ENCODE assay signal across 10 mouse cellular contexts in genomic region chr1:52763894-52764809, GRCm38 (mm10). TPM values are rescaled to one million over a fixed set of nuclear protein-coding genes. Genes with fewer than 3 reads are reported as not detected.
A peak's percentile ranks its signal among the peaks of the same experiment; 100 is the strongest.
DNase-seq lines count a peak whose midpoint lies in the region; ATAC-seq and TF ChIP-seq lines count a peak whose summit lies in the region.
"Had no signal": no experiment of that assay in that cellular context is flagged by ENCODE, and none has a peak within 500 bp of the region (broad histone marks: within the 10 kb centered on the region; RNA-seq: fewer than 3 reads in every experiment).

No protein-coding gene starts in this region.

- ATAC-seq in forebrain, postnatal 0 days, result peak; percentile 48; the same call in 1 of the 2 replicates
- no peak for ATAC-seq in forebrain, embryonic 12.5 days (ENCODE audit: low FRiP score)
- 0 out of 2 replicates have a peak, but pooled peaks have one; percentile 6 for ATAC-seq in embryonic facial prominence, embryonic 13.5 days (ENCODE audit: insufficient number of reproducible peaks, insufficient read depth, low FRiP score, low TSS enrichment, low read depth)
- ATAC-seq in monocyte, adult 5-6 weeks (replicated peaks; ENCODE audit: insufficient number of reproducible peaks, low FRiP score, low TSS enrichment, poor library complexity, severe bottlenecking), result 0 out of 2 replicates have a peak, but pooled peaks have one; percentile 31
- ATAC-seq: hindbrain, embryonic 16.5 days had no signal

- no peak overlapping the region for H3K4me2 ChIP-seq in forebrain, postnatal 0 days (ENCODE audit: low read depth)
- no peak overlapping the region for H3K4me2 ChIP-seq in forebrain, embryonic 12.5 days
- no peak overlapping the region for H3K4me2 ChIP-seq in embryonic facial prominence, embryonic 13.5 days

- H3K27ac ChIP-seq in forebrain, postnatal 0 days (ENCODE audit: low read depth, low read length), result no peak overlapping the region
- no peak overlapping the region for H3K27ac ChIP-seq in forebrain, embryonic 12.5 days
- H3K27ac ChIP-seq in embryonic facial prominence, embryonic 13.5 days, result no peak overlapping the region
- H3K27ac ChIP-seq: forebrain, embryonic 10.5 days had no signal

- no peak overlapping the region for H3K9ac ChIP-seq in forebrain, postnatal 0 days
- no peak overlapping the region for H3K9ac ChIP-seq in forebrain, embryonic 12.5 days
- H3K9ac ChIP-seq in embryonic facial prominence, embryonic 13.5 days, result no peak overlapping the region

- H3K4me1 ChIP-seq in forebrain, postnatal 0 days (ENCODE audit: insufficient read depth), result no peaks in the 10 kb centered on the region
- no peaks in the 10 kb centered on the region for H3K4me1 ChIP-seq in forebrain, embryonic 12.5 days
- H3K4me1 ChIP-seq in embryonic facial prominence, embryonic 13.5 days, result no peaks in the 10 kb centered on the region
- H3K4me1 ChIP-seq: forebrain, embryonic 10.5 days had no signal

- no peak overlapping the region for H3K4me3 ChIP-seq in forebrain, postnatal 0 days (ENCODE audit: low read depth, low read length)
- H3K4me3 ChIP-seq in forebrain, embryonic 12.5 days (replicated peaks), result no peak overlapping the region
- H3K4me3 ChIP-seq in embryonic facial prominence, embryonic 13.5 days, result no peak overlapping the region
- H3K4me3 ChIP-seq: forebrain, embryonic 10.5 days had no signal

- WGBS in forebrain, postnatal 0 days, result 52% methylated on average over 4 of the region's 4 CpGs
- WGBS in forebrain, embryonic 12.5 days, result 68% methylated on average over 4 of the region's 4 CpGs
- WGBS in embryonic facial prominence, embryonic 13.5 days, result 59% methylated on average over 4 of the region's 4 CpGs

- DNase-seq in forebrain, postnatal 0 days, result no peak
- peak; percentile 5 to 9 for DNase-seq in B cell, adult 2 months
- no peak for DNase-seq in right cerebral cortex, postnatal 25 days
- DNase-seq in kidney, adult 18-20 months, result no peak
- DNase-seq in cerebellum, adult 9-11 months, result no peak

- H3K9me3 ChIP-seq in forebrain, postnatal 0 days (ENCODE audit: low read length), result no peaks in the 10 kb centered on the region
- no peaks in the 10 kb centered on the region for H3K9me3 ChIP-seq in forebrain, embryonic 12.5 days
- H3K9me3 ChIP-seq in embryonic facial prominence, embryonic 13.5 days, result no peaks in the 10 kb centered on the region
- H3K9me3 ChIP-seq: forebrain, embryonic 10.5 days had no signal

- TF ChIP-seq CTCF in forebrain, postnatal 0 days (IDR thresholded peaks at IDR 0.05; ENCODE audit: low read depth), result no peak

- H3K27me3 ChIP-seq in forebrain, postnatal 0 days (ENCODE audit: insufficient read depth, low read length), result no peaks in the 10 kb centered on the region
- H3K27me3 ChIP-seq in forebrain, embryonic 12.5 days, result no peaks in the 10 kb centered on the region
- no peaks in the 10 kb centered on the region for H3K27me3 ChIP-seq in embryonic facial prominence, embryonic 13.5 days

- H3K36me3 ChIP-seq in forebrain, postnatal 0 days (ENCODE audit: insufficient read depth), result no peaks in the 10 kb centered on the region
- no peaks in the 10 kb centered on the region for H3K36me3 ChIP-seq in forebrain, embryonic 12.5 days (replicated peaks)
- H3K36me3 ChIP-seq in embryonic facial prominence, embryonic 13.5 days, result no peaks in the 10 kb centered on the region
- H3K36me3 ChIP-seq: forebrain, embryonic 10.5 days had no signal

RNA-seq across cellular contexts. Expression of gene Mfsd6, which starts 36.9 kb away (rescaled TPM):
- total RNA-seq in forebrain, postnatal 0 days (2014; rRNA removed), result 38.1 and 45.0 TPM in 2 replicates
- 6.5 and 9.6 TPM in 2 replicates for polyA plus RNA-seq in forebrain, postnatal 0 days (2015; fragmentation: Nextera tagmentation; extraction: Ambion mirVana)
- polyA plus RNA-seq in forebrain, embryonic 12.5 days (2016; fragmentation: Nextera tagmentation; extraction: Ambion mirVana), result 3.9 and 4.0 TPM in 2 replicates
- polyA plus RNA-seq in embryonic facial prominence, embryonic 13.5 days (2015; fragmentation: Nextera tagmentation; extraction: Ambion mirVana), result 1.6 and 1.9 TPM in 2 replicates
- 37.3 to 47.3 TPM (median 46.8 TPM) in 3 replicates for total RNA-seq in monocyte, adult 5-6 weeks (2017)

RNA-seq across cellular contexts. Expression of gene Inpp1, which starts 53.3 kb away (rescaled TPM):
- 38.5 and 38.6 TPM in 2 replicates for total RNA-seq in forebrain, postnatal 0 days (2014; rRNA removed)
- polyA plus RNA-seq in forebrain, postnatal 0 days (2015; fragmentation: Nextera tagmentation; extraction: Ambion mirVana), result 30.1 and 38.1 TPM in 2 replicates
- polyA plus RNA-seq in forebrain, embryonic 12.5 days (2016; fragmentation: Nextera tagmentation; extraction: Ambion mirVana), result 12.0 and 13.2 TPM in 2 replicates
- 16.4 and 21.3 TPM in 2 replicates for polyA plus RNA-seq in embryonic facial prominence, embryonic 13.5 days (2015; fragmentation: Nextera tagmentation; extraction: Ambion mirVana)
- 26.9 to 62.4 TPM (median 41.3 TPM) in 3 replicates for total RNA-seq in monocyte, adult 5-6 weeks (2017)

Comparison
In these comparisons a context has a peak if more than half of its experiments do, and no peak if none do; other contexts are left out.
1. DNase-seq: peak in B cell, adult 2 months (2 of 2); none in forebrain, postnatal 0 days (single experiment), right cerebral cortex, postnatal 25 days (single experiment), kidney, adult 18-20 months (single experiment) and cerebellum, adult 9-11 months (single experiment).